Mouse (Mus musculus) hindbrain, embryonic 12.5 days (tissue): ENCODE results near the gene Gclm. TPM values are rescaled to one million over a fixed set of nuclear protein-coding genes. Genes with fewer than 3 reads are reported as not detected.
"Not testable (repeated sequence)": the region's sequence is repeated elsewhere in the genome, so short reads cannot be mapped to it uniquely, and the experiment has no call there.

ENCODE experiments used
- ATAC-seq: fragments of 200-750 bp; cut with Nextera tagmentation; 2 replicates; pipeline ENCODE4 v1.8.0; 2017; ENCODE audit warnings: moderate TSS enrichment; ENCODE audit not compliant: low FRiP score
- H3K27ac ChIP-seq: fragments of 300-500 bp; sonication (generic); 2 replicates; pipeline ENCODE4 v1.5.1; 2016; ENCODE audit warnings: mild to moderate bottlenecking
- H3K27me3 ChIP-seq: fragments of 300-500 bp; sonication (generic); 2 replicates; pipeline ENCODE4 v1.6.1; 2016; ENCODE audit warnings: mild to moderate bottlenecking
- H3K36me3 ChIP-seq: fragments of 300-500 bp; sonication (generic); 2 replicates; pipeline ENCODE4 v1.6.1; 2016; ENCODE audit warnings: mild to moderate bottlenecking
- H3K4me1 ChIP-seq: fragments of 300-500 bp; sonication (generic); 2 replicates; pipeline ENCODE4 v1.6.1; 2016
- H3K4me2 ChIP-seq: fragments of 300-500 bp; sonication (generic); replicated peaks from 2 replicates; pipeline ENCODE4 v1.6.1; 2016; ENCODE audit warnings: mild to moderate bottlenecking
- H3K4me3 ChIP-seq: fragments of 300-500 bp; sonication (generic); 2 replicates; pipeline ENCODE4 v1.5.1; 2016; ENCODE audit warnings: mild to moderate bottlenecking
- H3K9ac ChIP-seq: fragments of 300-500 bp; sonication (generic); 2 replicates; pipeline ENCODE4 v1.6.1; 2016; ENCODE audit warnings: mild to moderate bottlenecking, moderate library complexity
- H3K9me3 ChIP-seq: fragments of 300-500 bp; sonication (generic); replicated peaks from 2 replicates; pipeline ENCODE4 v1.6.1; 2016; ENCODE audit warnings: mild to moderate bottlenecking
- WGBS: fragments of 180-500 bp; shearing (Covaris S2); methylation state at CpG from one replicate; pipeline ENCODE4 v1.1.7; 2016; 5-methylcytosine and 5-hydroxymethylcytosine counted together
- polyA plus RNA-seq: library from polyadenylated mRNA; unstranded; fragments of >200 nt; fragmentation: Nextera tagmentation; extraction: Ambion mirVana; gene quantifications from 2 replicates; pipeline ENCODE4 v1.2.1, GENCODE M21; 2016

Gene Gclm
- polyA plus RNA-seq, 1 experiment from 2014 or later = 72.9 TPM

DNA sequence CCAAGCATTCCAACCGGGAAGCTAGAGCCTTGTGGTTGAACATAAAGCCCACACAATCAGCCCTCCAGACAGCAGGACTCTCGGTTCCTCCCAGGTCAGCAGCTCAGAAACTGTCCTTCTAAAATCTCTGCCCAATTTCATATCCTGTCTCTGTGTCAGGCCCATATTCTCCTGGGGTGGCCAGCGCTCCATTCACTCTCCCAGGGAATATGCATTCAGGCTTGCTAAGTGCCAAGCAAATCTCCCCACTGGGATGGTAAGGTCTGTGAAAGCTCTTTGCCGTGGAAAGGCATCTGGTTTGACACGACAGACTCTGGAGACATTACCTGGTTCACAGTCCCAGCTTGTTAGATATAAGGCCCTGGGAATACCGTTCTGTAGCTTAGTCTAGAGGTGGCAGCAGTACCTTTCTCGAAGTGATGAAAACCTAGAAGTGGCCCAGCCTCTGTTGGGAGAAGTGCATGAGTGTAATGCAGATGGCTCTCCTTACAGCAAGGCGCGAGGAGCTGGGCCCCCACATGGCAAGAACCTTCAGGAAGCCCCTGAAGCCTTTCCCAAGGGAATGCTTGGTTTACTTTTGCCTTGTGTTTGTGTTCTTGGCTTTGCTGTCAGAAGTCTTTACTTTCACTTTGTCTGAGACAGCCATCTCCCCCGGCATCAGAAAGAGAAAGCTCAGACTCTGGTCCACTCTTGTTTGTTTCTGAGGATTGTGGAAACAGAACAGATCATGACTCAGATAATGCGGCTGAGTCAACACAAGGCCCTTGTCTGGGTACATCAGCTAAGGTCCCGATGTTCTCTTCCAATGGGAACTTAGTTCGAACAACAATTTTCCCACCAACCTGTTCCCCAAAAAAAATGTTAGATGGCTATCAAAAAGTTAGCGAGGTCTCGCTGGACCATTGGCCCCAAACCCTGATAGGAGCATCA is 36.8 kb upstream of the Gclm start:
- Histone ChIP-seq H3K4me1 (no peaks in the 10 kb centered on the region), H3K27ac (no peak overlapping the region), H3K9me3 (no peaks in the 10 kb centered on the region), H3K9ac (no peak overlapping the region), H3K27me3 (no peaks in the 10 kb centered on the region), H3K36me3 (no peaks in the 10 kb centered on the region), H3K4me2 (no peak overlapping the region), H3K4me3 (no peak overlapping the region)
- ATAC-seq = no peak
- 84% methylated on average over 15 of the region's 15 CpGs for WGBS

DNA sequence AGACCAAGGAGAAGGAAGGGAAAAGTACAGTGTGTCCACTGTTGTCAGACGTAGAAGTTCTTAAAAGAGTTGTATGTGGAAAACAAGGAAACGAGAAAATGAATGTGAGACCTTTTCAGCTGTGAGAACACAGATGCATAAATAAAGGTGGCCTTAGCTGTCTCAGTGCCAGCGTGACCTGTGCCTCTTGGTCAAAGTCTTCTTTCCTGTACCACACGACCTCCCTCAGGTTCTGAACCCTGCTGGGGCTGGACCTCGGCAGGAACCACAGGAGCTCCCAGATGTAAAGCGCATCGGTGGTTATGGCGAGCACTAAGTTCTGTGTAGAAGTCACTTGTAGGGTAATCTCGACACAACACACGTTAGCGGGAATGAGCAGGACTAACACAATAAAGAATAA is 35.8 kb upstream of the Gclm start:
- no peaks in the 10 kb centered on the region for H3K9me3 ChIP-seq
- 90% methylated on average over 11 of the region's 11 CpGs for WGBS
- no peak overlapping the region for H3K4me3 ChIP-seq
- no peak overlapping the region for H3K9ac ChIP-seq
- H3K27ac ChIP-seq = no peak overlapping the region
- H3K4me1 ChIP-seq = no peaks in the 10 kb centered on the region
- ATAC-seq = no peak
- no peaks in the 10 kb centered on the region for H3K27me3 ChIP-seq
- H3K36me3 ChIP-seq = no peaks in the 10 kb centered on the region
- no peak overlapping the region for H3K4me2 ChIP-seq

DNA sequence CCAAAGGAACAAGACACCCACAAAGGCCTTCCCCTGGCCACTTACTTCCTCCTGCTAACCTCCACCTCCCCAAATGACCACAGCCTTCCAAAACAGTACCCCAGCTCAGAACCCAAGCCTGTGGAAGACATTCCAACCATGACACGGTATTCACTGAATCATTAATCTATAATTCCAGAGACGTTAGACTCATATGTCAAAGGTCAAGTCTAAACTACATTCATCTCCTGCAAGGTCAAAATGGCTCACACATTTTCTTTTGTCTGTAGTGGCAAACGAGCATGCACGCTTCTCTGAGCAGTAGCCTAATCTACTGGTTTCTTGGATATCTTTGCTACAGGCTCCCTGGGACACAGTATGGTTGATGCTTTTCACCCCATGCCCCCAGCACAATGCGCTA is 34.9 kb upstream of the Gclm start:
- Histone ChIP-seq H3K27me3 (no peaks in the 10 kb centered on the region), H3K4me2 (no peak overlapping the region), H3K4me3 (no peak overlapping the region), H3K27ac (no peak overlapping the region), H3K36me3 (no peaks in the 10 kb centered on the region), H3K9me3 (no peaks in the 10 kb centered on the region), H3K9ac (no peak overlapping the region), H3K4me1 (no peaks in the 10 kb centered on the region)
- WGBS = 44% methylated on average over 5 of the region's 5 CpGs
- no peak for ATAC-seq

- Histone ChIP-seq H3K9me3 (no peaks in the 10 kb centered on the region), H3K36me3 (no peaks in the 10 kb centered on the region), H3K9ac (no peak overlapping the region), H3K4me3 (no peak overlapping the region), H3K27ac (no peak overlapping the region), H3K4me1 (no peaks in the 10 kb centered on the region), H3K27me3 (no peaks in the 10 kb centered on the region), H3K4me2 (no peak overlapping the region)
- no peak for ATAC-seq
- 79% methylated on average over 7 of the region's 7 CpGs for WGBS
Measured at GRCm38 (mm10) chr3:122210846-122211245, 34.5 kb upstream of the Gclm start.

DNA sequence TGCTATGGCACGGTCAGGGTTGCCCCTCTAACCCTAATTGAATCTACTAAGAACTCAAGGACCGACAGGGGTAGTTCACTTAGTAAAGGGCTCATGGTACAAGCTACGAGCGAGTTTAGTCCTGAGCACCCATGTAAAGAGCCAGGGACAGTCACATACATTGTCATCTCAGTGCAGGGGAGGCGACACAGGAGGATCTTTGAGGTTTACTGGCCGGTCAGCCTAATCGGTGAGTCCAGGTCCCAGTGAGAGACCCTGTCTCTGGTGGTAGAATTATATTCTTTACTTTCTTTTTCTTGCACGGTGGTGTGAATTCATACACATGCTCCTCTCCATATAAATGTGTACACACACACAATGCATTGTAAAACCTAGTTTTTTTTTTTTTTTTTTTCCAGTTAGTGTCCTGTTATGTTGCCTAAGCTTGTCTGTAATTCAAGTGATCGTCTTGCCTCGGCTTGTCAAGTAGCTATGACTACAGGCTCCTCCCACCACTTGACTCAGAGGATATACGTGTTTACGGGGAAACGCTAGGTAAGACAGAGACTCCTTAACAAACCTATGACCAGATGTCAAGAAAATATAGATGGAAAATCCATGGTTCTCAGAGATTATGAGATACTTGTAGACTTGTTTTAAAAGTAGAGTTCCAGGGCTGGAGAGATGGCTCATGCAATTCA is 33.8 kb upstream of the Gclm start:
- no peak overlapping the region for H3K27ac ChIP-seq
- no peak for ATAC-seq
- H3K27me3 ChIP-seq = no peaks in the 10 kb centered on the region
- no peaks in the 10 kb centered on the region for H3K4me1 ChIP-seq
- H3K9ac ChIP-seq = no peak overlapping the region
- WGBS = 85% methylated on average over 13 of the region's 13 CpGs
- no peak overlapping the region for H3K4me2 ChIP-seq
- no peak overlapping the region for H3K4me3 ChIP-seq
- no peaks in the 10 kb centered on the region for H3K36me3 ChIP-seq
- H3K9me3 ChIP-seq = no peaks in the 10 kb centered on the region

- H3K27me3 ChIP-seq = no peaks in the 10 kb centered on the region
- WGBS = 93% methylated on average over 3 of the region's 3 CpGs
Measured at GRCm38 (mm10) chr3:122221240-122222036, 23.9 kb upstream of the Gclm start.

DNA sequence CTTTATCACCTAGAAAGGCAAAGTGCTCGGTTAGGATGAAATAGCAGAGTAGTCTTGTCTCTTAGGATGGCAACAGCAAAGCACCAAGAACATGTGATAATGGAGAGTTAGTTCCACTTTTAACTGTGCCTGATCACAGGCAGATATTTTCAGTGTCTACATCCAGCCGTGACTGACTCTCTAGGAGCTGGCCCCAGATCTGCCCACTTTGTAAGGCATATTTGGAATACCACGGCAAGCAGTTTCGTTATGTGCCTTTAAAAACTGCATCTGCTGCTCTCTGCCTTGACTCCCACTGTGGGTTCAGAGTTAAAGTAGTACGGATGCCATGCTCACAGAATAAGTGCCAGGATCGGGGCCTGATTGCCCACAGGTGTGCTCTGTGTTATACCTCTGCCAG is 18.4 kb upstream of the Gclm start:
- not testable (repeated sequence) for H3K27ac ChIP-seq, H3K4me1 ChIP-seq, H3K36me3 ChIP-seq, H3K27me3 ChIP-seq, H3K4me3 ChIP-seq, H3K9me3 ChIP-seq, H3K9ac ChIP-seq, H3K4me2 ChIP-seq, ATAC-seq
- 80% methylated on average over 6 of the region's 6 CpGs for WGBS

More at GRCm38 (mm10) chr3:122221240-122222036, 23.9 kb upstream of the Gclm start:
- Histone ChIP-seq H3K9ac (no peak overlapping the region), H3K36me3 (no peaks in the 10 kb centered on the region), H3K4me2 (no peak overlapping the region), H3K9me3 (no peaks in the 10 kb centered on the region), H3K4me3 (no peak overlapping the region), H3K4me1 (no peaks in the 10 kb centered on the region), H3K27ac (no peak overlapping the region)
- no peak for ATAC-seq

- no peak overlapping the region for H3K9ac ChIP-seq
- H3K4me1 ChIP-seq = no peaks in the 10 kb centered on the region
- no peaks in the 10 kb centered on the region for H3K36me3 ChIP-seq
- no peak overlapping the region for H3K4me3 ChIP-seq
- no peaks in the 10 kb centered on the region for H3K9me3 ChIP-seq
- WGBS = 70% methylated on average over 1 of the region's 1 CpGs
- no peaks in the 10 kb centered on the region for H3K27me3 ChIP-seq
- no peak overlapping the region for H3K4me2 ChIP-seq
- ATAC-seq = no peak
- no peak overlapping the region for H3K27ac ChIP-seq
Measured at GRCm38 (mm10) chr3:122235772-122236171, 9.6 kb upstream of the Gclm start.

DNA sequence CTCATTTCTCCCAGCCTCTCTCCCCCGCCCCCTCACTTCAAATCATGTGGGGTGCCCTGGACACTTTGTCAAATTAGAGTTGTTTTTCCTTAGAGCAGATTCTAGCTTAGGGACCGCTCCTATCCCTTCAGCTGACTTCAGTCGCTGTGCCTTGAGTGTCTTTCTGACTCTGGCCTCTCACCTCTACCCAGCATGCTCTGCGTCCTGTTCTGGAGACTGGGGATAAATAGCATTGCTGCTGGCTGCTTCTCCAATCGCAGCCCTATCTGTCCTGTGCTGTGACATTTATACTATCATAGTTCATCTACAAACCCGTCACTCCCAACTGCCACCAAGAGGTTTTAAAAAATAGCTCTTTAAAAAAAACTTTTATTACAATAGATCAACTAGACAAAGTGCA is 2.5 kb upstream of the Gclm start:
- Histone ChIP-seq H3K27ac (no peak overlapping the region), H3K4me1 (peaks cover 15% of the 10 kb centered on the region), H3K9me3 (no peaks in the 10 kb centered on the region), H3K4me3 (no peak overlapping the region), H3K27me3 (no peaks in the 10 kb centered on the region), H3K36me3 (no peaks in the 10 kb centered on the region), H3K9ac (no peak overlapping the region), H3K4me2 (no peak overlapping the region)
- 47% methylated on average over 6 of the region's 6 CpGs for WGBS
- no peak for ATAC-seq

GRCm38 (mm10) chr3:122243416-122244167 is 1.8 kb upstream of the Gclm start:
- no peak overlapping the region for H3K9ac ChIP-seq
- ATAC-seq = no peak
- no peaks in the 10 kb centered on the region for H3K9me3 ChIP-seq

GRCm38 (mm10) chr3:122244759-122245158 is 598 bp upstream of the Gclm start:
- Histone ChIP-seq H3K27me3 (no peaks in the 10 kb centered on the region), H3K27ac (peak overlapping the region; percentile 62), H3K4me1 (peaks cover 15% of the 10 kb centered on the region), H3K9ac (no peak overlapping the region), H3K36me3 (no peaks in the 10 kb centered on the region), H3K4me3 (peak overlapping the region; percentile 84), H3K4me2 (peak overlapping the region; percentile 72), H3K9me3 (no peaks in the 10 kb centered on the region)
- 58% methylated on average over 6 of the region's 6 CpGs for WGBS
- peak; percentile 0; the same call in 1 of the 2 replicates for ATAC-seq

More at GRCm38 (mm10) chr3:122243416-122244167, 1.8 kb upstream of the Gclm start:
- WGBS = 50% methylated on average over 14 of the region's 14 CpGs
- Histone ChIP-seq H3K4me3 (no peak overlapping the region), H3K36me3 (no peaks in the 10 kb centered on the region), H3K27ac (no peak overlapping the region), H3K4me2 (no peak overlapping the region), H3K27me3 (no peaks in the 10 kb centered on the region), H3K4me1 (peaks cover 15% of the 10 kb centered on the region)
